Mouse (Mus musculus) cerebellum, postnatal 36 days (tissue): ENCODE results near the gene Lin7a.
A peak's percentile ranks its signal among the peaks of the same experiment; 100 is the strongest.

Experiments used
- DNase-seq, 2 experiments: peaks; one replicate each; pipeline ENCODE4 v3.0.0; 2021 to 2022; ENCODE audit warnings: mixed read lengths in 2 of 2

The Lin7a gene

GRCm38 (mm10) chr10:107339524-107339923, 68.0 kb downstream of the Lin7a start:
- DNase-seq: no peak

DNA sequence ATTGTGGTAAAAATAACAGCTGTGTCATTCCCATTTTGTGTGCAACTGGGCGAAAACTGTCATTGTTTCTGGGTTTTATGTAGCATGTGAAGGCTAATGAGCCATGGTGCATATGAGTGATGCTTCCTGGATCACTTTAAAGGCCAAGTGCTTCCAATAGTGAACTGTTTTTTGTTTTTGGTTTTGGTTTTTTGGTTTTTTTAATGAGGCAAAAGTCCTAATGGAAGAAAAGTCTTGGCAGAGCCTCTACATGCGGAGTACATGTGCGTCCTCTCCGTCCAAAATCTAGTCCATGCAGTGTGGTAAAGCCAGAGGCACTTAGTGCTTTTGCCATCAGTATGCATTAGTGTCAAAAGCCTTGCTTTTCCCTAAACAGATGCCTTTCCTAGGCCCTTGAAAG, 69.7 kb downstream of the Lin7a start:
- DNase-seq: no peak

DNA sequence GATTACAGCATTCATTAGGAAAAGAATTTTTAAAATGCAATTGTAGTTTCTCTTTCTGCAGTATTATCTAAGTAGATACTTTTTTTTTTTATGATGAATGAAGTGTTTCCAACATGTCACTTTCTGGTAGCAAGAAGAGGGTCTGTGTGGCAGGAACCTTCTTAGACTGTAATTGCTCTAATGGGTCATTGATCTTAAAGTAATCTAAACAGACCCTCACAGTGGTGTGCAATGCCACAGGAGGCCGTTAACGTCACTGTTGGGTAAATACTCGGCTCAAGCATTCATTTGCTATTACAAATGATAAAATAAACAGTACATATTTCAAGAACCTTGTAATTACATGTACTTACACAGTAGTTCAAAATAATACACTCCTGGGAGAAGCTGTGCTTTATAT, 72.7 kb downstream of the Lin7a start:
- no peak for DNase-seq

DNA sequence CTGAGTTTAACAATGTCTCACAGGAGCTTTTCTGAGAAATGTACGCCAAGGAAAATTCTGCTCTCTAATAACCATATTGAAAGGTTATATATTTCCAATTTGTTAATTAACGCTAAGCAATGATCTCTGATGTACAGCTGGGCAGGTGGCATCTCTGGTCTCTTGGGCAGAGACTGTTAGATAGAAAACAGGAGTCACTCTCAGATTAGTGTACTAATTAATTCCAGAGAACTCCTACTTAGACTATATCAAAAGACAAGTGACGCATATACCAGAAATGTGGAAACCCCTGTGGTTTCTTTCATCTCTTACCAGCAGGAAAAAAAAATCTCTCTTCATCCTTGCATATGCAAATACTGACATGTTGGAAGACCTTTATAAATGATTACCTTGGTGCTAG, 76.4 kb downstream of the Lin7a start:
- no peak for DNase-seq

DNA sequence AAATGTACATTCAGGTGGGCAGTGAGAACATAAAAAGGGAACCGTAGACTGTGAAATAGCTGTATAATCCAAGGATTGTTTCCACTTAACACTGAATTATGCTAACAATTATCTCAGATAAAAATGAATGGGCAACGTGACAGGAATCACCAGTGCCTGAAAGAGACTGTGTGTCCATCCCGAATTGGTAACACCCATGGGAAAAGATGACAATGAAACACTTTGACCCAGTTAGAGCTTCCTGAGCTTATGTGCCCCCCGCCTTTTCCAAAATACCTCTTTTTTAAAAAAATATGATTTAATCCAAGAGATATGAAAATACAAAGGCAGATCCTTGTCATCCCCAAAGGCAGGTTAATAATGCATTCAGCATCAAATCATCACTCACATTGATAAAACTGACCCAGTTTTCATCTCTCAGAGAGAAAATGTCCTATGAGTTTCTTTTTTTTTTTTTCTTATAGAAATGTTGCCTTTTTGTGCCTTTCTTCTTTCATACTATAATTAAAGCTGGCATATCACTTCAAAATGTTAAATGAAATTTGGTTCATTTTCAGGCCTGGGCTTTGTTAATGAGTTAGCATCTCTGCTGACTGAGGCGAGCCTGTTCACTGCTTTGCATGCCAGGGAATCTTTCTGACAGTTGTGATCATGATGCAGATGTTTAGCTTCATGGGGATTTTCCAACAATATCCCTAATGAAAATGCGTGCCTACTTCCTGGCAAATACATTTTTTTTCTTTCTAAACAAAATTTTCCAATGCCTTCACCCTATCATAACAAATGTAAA, 80.4 kb downstream of the Lin7a start:
- DNase-seq: no peak

GRCm38 (mm10) chr10:107353483-107353882, 82.0 kb downstream of the Lin7a start:
- no peak for DNase-seq

- DNase-seq: peak; percentile 76 to 82
Observed at GRCm38 (mm10) chr10:107358443-107359040, 87.1 kb downstream of the Lin7a start.

DNA sequence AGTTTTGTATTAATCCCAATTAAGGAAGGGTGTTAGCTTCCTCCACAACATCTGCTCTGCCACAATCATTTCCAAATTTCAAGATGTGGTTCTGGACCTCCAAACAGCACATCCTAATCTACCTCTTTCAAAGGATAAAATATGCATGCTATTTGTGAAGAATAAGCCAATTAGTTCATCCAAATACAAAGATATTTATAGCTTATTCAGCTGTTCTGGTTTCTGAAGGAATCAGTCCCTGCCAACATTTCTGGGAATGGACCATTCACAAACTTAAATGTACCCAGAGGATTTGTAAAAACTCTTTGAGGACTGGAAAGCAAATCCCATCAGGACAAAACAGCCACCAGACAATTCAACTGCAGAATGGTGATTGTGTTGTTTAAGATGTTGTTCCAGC, 87.8 kb downstream of the Lin7a start:
- DNase-seq: no peak

DNA sequence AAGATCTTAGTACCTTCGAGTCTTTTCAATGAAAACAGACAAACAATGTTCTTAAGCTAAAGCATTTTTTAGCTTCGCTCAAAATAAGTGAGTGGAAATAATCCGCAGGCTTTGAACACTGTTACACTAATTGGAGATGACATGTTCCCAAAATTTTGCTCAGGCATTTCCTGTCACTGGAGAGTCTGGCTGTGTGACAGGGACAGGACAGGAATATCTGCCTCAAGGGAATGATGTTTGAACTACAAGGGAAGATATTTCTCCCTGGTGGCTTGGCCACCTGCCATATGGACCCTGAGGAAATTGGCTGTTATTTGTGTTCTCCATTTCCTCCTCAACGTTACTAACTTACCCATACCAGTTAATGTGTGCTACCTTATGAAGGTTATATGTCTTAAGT, 90.1 kb downstream of the Lin7a start:
- peak; percentile 90 to 96 for DNase-seq

- no peak for DNase-seq
Observed at GRCm38 (mm10) chr10:107362026-107362425, 90.5 kb downstream of the Lin7a start.

DNA sequence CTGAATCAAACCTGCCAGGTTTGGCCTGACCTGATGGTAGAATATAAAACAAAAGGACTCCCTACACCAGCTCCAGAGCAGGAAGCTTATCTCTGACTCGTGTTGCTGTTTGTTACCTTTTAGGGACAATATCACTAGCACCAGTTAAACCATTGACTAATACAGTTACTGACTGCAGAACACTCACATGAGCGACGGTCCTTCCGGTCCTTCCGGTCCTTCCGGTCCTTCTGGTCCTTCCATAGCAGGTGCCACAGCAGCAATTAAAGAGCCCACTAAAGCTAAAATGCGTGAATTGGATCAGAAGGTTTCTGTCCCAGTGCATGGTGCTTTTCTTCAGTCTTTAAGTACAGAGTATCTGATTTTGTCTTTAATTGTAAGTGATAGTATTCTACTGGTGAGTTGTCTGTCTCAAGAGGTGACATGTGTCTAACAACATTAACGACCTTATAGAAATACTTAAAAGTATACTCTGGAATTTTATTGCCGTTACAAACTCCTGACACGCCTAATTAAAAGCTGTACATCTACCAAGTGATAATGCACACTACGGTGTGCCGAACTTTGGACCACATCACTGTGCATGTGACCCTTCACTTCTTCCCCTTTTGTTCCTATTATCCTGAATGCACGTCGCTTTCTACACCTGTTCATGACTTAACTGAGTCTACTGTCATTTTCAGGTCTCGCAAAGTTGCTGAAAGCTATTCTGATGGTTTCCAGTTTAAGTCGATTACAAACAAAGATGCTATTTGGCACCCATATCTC, 91.7 kb downstream of the Lin7a start:
- DNase-seq: no peak

DNA sequence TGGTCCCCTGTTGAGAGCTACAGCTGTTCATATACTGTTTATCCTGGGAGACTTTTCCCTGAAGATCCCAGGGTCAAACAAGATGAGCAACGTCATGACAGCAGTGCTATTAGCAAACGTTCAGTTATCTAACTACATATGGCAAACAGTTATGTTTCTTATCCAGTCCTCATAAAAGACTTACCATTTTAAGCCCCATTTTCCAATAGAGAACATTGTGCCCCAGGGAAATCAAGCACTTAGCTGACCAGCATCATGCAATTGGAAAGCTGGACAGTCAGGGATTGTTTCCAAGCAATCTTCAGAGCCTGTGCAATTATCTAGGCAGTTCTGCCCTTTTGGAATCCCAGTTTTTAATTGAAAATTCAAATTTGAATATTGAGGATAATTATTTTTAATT, 105.7 kb downstream of the Lin7a start:
- DNase-seq: no peak

DNA sequence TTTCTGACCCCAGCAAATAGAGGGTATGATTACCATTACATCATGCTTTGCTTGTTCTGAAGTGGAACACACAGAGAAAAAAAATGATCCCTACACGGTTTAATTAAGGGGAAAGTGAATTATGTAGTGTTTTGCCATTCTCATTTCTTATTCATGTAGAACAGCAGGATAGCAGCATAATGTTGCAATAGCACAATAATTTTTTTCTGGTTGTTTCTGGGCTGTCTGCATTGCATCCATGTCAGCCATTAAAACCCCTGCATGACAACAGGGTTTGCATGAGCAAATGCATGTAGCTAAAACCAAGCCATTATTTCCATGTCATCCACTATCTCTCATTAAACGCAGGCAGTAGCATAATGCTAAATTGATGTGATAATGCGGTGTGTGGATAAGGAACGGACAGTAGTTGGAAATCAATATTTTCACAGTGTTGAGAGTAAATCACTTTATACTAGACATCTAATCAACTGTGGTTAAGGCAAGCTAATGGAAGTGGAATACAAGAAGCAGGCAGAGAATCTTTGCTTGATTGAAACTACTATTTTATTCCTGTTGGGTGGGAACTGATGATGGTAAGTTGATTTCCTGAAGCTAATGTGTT, 109.8 kb downstream of the Lin7a start:
- no peak for DNase-seq

DNA sequence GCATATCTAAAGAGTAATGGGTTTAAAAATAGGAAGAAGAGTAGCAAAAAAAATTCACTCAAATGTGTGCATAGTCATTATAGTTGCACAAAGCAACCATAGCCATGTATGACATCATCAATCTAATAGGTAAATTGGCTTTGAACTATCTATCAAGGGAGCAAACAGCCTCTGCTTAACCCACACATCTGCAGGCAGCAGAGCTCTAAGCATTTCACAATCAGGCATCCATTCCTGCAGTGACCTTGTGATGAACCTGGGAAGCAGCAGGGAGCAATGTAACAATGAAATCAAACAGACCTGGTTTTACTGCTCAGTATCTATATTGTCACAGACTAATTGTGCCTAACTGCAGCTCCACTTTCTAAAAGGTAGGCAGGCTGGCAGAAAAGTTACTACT, 112.3 kb downstream of the Lin7a start:
- DNase-seq: no peak

DNA sequence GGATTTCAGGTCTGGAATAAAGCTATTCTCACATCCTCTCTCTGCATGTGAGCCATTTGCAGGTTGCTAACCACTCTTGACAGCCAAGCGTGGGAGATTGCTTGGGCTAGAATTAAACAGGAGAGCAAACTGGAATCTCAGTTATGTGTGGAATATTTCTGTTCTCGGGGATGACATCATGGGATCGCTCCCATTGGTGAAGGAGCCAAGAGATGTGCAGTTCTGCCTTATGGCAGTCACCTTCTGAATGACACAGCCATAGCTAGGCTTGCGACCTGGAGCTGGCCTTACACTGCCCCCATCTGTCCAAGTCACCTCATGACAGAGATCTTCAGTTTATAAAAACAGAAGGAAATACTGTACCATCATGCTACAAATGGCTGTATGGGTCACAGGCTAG, 118.0 kb downstream of the Lin7a start:
- peak; percentile 83 to 90 for DNase-seq

DNA sequence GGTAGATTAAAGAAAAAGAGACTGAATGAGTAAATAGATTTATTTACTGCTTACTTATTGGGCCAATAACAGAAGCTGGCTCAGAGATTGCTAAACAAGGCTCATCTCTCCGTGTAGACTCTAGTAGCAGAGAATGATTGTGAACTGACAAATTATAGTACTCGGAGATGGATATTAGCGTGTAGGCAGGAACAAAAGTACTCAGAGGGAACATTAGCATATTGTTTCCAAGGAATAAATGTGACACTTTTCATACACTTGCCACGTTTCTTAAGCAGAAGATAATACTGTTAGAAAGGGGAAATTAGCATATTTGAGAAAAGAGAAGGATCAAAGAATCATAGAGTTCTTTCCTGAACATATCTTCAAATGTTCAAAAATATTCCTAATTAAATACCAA, 133.9 kb downstream of the Lin7a start:
- DNase-seq: no peak

DNA sequence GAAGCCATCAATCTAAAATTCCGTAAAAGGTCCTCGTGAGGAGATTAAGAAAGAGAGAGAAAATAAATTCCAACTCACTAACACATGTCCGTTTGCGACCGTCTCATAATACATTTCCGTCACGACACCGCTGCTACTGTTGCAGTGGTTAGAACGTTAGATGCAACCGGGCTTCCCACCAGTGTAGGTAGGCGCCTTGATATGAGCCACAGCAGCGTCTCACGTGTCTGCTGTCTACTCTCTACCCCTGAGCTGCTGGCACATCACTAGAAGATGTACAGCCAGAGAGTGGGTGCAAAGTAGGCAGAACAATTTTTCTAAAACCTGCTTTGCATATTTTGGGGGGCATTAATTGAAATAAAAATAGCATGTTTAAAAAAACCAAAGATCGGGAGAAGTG, 146.8 kb downstream of the Lin7a start:
- DNase-seq: no peak

DNA sequence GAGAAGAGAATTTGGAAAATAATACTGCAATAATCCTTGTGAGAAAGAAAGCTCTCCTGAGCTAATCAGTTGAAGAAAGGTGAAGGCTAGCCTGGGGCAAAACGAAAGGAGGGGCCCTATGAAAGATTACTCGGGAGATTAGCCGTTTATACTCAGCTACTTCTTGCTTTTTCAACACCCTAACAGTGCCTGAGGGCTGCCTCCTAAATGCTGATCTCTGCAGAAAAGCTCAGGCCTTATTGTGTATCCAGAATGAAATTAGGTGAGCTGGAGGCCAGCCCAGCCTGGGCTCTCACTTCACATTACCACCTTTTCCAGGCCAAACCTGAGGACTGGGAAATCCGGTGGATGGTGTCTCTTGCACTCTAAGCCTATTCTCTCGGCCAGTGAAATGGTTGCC, 165.5 kb downstream of the Lin7a start:
- DNase-seq: no peak

DNA sequence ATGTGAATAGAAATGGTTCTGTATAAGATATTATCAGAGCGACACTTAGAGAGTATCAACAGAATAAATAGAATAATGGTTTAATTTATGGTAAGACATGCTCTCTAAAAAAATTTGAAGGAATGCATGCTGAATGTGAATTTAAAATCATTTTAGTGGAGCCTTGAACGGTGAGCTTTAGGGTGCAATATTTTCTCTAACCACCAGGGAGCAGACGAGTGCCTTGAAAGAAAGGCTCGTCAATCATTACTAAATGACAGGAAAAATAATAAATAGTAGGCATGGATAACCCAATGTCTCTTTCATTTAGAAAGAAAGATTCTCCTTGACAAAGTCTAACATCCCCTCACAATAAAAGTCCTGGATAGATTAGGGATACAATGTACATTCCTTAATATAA, 171.3 kb downstream of the Lin7a start:
- DNase-seq: peak in 1 of 2 experiments; percentile 37

DNA sequence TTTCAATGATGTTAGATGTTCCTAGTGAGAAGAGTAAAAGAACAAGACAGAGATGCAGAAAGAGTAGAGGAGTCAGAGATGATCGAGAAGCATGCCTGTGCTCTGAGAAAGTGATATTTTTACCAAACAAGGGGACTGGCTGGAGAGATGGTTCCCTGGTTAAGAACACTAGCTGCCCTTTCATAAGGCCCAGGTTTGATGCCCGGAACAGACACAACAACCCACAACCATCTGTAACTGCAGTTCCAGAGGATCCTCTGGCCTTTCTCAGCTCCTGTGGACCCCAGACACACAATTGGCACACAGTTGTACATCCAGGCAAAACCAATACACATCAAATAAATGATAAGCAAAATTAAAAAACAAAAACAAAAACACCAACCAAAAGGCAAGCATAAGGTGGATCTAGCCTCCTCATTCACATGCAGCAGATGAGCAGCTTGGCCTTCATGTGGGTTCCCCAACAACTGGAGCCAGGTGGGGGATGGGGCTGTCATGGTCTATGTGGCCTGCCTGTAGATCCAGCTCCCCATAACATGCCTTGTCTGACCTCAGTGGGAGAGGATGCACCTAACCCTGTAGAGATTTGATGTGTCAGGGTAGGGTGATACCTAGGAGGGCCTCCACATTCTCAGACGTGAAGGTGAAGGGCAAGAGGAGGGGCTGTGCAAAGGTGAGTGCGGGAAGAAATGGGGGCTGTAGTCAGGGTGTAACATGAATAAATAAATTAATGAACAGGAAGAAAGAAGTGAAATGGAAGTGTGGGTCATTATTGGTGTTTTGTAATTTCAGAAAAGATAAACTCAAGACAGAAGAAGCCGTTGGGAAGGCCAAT, 178.2 kb downstream of the Lin7a start:
- DNase-seq: no peak

GRCm38 (mm10) chr10:107467819-107468218, 196.3 kb downstream of the Lin7a start:
- no peak for DNase-seq
